Mouse (Mus musculus): ENCODE measurements around the gene Chrm1. TPM values are rescaled to one million over a fixed set of nuclear protein-coding genes. Genes with fewer than 3 reads are reported as not detected.
A peak's percentile ranks its signal among the peaks of the same experiment; 100 is the strongest.

Gene Chrm1
- polyA plus RNA-seq, 1 experiment from 2014 or later: not detected

GRCm38 (mm10) chr19:8710057-8710456 is 46.5 kb downstream of the Chrm1 start:
- Histone ChIP-seq H3K4me3 (no peak overlapping the region), H3K9me3 (replicated peaks) (no peaks in the 10 kb centered on the region), H3K4me2 (0 out of 2 replicates have a peak overlapping the region, but pooled peaks have one; percentile 27), H3K9ac (no peak overlapping the region), H3K36me3 (peaks cover 57% of the 10 kb centered on the region), H3K27ac (ENCODE audit: poor library complexity, severe bottlenecking) (no peak overlapping the region), H3K4me1 (replicated peaks) (peaks cover 22% of the 10 kb centered on the region), H3K27me3 (replicated peaks) (no peaks in the 10 kb centered on the region)
- no peak for ATAC-seq (ENCODE audit: insufficient number of reproducible peaks, low FRiP score)
- WGBS: 96% methylated on average over 2 of the region's 2 CpGs

DNA sequence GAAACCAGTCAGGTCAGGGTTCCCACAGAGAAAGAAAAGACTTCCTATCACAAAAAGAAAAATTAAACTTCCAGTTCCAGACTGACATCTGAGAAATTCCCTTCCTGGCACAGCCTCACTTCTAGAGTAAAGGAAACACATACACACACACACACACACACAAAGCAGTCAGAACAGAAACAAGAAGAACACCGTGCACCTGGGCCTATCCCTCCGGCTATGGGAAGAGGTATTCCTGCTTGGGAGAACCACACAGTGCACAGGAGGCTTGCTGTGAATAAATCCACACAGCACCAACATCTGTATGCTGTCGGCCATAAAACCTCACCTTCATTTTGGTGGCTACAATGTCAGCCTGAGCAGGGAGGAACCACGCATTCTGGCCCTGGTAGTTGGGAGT is 47.9 kb downstream of the Chrm1 start:
- Histone ChIP-seq H3K4me2 (peak overlapping the region; percentile 80), H3K4me3 (peak overlapping the region; percentile 69), H3K4me1 (replicated peaks) (peaks cover 22% of the 10 kb centered on the region), H3K27ac (ENCODE audit: poor library complexity, severe bottlenecking) (peak overlapping the region; percentile 16; the same call in 1 of the 2 replicates), H3K27me3 (replicated peaks) (no peaks in the 10 kb centered on the region), H3K36me3 (peaks cover 54% of the 10 kb centered on the region), H3K9ac (peak overlapping the region; percentile 91), H3K9me3 (replicated peaks) (no peaks in the 10 kb centered on the region)
- no peak for ATAC-seq (ENCODE audit: insufficient number of reproducible peaks, low FRiP score)
- WGBS: 76% methylated on average over 4 of the region's 4 CpGs

DNA sequence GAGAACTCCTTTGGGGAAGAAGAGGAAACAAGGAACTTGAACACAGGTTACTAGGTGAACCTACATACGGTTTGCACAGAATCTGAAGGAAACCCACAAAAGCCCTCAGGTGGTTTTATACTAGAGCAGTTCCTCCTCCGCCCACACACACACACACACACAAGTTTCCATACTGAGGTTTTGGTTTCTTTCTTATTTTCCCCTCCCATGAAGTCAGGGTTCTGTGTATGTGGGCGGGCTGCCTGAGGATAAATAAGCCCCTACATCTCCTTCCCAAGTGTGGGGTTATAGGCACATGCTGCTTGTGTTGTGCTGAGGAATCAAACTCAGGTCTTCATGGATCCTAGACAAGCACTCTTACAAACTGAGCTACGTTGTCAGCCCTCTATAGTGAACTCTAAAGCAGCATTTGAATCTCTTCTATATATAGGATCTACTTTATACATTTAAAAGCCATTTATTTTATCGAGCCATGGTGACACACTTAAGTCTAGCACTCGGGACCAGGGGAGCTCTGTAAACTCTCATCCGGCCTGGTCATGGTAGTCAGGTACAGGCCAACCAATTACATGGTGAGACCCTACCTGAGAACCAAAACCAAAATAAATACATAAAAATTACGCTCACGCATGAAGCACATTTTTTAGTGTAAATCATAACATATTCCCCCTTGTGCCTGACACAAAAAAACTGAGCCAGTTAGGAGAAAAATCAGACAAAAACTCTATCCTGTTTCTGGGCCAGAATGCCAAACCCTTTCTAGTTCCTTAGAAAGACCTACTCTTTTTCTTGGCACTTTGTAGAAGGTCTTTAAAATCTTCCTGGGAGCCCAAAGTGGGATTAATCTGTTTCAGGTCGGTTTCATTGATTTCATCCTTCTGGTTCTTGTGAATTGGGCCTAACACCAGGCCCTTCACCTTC is 48.6 kb downstream of the Chrm1 start:
- Histone ChIP-seq H3K9ac (peak overlapping the region; percentile 91), H3K4me2 (peak overlapping the region; percentile 80), H3K36me3 (peaks cover 48% of the 10 kb centered on the region), H3K27me3 (replicated peaks) (no peaks in the 10 kb centered on the region), H3K4me3 (peak overlapping the region; percentile 69), H3K27ac (ENCODE audit: poor library complexity, severe bottlenecking) (peak overlapping the region; percentile 87), H3K4me1 (replicated peaks) (peaks cover 22% of the 10 kb centered on the region), H3K9me3 (replicated peaks) (no peaks in the 10 kb centered on the region)
- 56% methylated on average over 10 of the region's 10 CpGs for WGBS
- no peak for ATAC-seq (ENCODE audit: insufficient number of reproducible peaks, low FRiP score)

GRCm38 (mm10) chr19:8712870-8713305 is 49.3 kb downstream of the Chrm1 start:
- Histone ChIP-seq H3K4me3 (peak overlapping the region; percentile 69), H3K9ac (peak overlapping the region; percentile 91), H3K4me1 (replicated peaks) (peaks cover 22% of the 10 kb centered on the region), H3K36me3 (peaks cover 41% of the 10 kb centered on the region), H3K4me2 (peak overlapping the region; percentile 80), H3K27me3 (replicated peaks) (no peaks in the 10 kb centered on the region), H3K27ac (ENCODE audit: poor library complexity, severe bottlenecking) (peak overlapping the region; percentile 87), H3K9me3 (replicated peaks) (no peaks in the 10 kb centered on the region)
- ATAC-seq (ENCODE audit: insufficient number of reproducible peaks, low FRiP score): peak; percentile 66
- under 1% methylated on average over 13 of the region's 13 CpGs for WGBS

GRCm38 (mm10) chr19:8713306-8713996 is 49.9 kb downstream of the Chrm1 start:
- under 1% methylated on average over 51 of the region's 51 CpGs for WGBS
- peak; percentile 90 for ATAC-seq (ENCODE audit: insufficient number of reproducible peaks, low FRiP score)

DNA sequence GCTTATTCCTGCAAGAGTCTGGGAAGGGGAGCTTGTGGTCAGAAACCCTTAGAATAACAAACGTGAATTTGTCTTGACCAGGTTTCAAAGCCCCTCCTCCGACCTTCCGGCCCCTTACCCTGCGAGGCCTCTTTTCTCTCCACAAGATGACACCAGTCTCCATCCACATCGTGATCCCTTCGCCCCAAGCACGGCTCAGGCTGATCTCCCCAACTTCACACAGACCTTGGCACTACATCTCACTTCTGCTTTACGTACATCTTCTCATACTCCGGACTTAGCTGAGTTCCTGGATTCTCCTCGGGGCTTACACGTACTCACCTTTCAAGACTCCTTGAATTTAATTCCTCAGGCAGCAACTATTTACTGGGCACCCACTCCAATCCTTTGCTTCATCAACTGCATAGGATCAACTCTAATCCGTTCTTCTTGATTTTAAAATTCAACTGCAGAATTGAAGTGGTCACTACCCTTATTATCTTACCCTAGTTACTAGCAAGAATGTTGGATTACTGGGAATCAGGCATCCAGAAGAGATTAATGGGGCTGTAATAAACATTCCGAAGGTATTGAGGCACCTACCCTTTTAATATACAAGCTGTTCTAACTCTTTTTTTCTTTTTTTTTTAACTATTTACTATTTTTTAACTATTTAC is 50.5 kb downstream of the Chrm1 start:
- 7% methylated on average over 13 of the region's 13 CpGs for WGBS
- peaks cover 22% of the 10 kb centered on the region for H3K4me1 ChIP-seq (replicated peaks)
- peak overlapping the region; percentile 87 for H3K27ac ChIP-seq (ENCODE audit: poor library complexity, severe bottlenecking)
- peak overlapping the region; percentile 91 for H3K9ac ChIP-seq
- peak overlapping the region; percentile 69 for H3K4me3 ChIP-seq
- peaks cover 29% of the 10 kb centered on the region for H3K36me3 ChIP-seq
- ATAC-seq (ENCODE audit: insufficient number of reproducible peaks, low FRiP score): peak; percentile 22; the same call in 1 of the 2 replicates
- no peaks in the 10 kb centered on the region for H3K27me3 ChIP-seq (replicated peaks)
- H3K9me3 ChIP-seq (replicated peaks): no peaks in the 10 kb centered on the region
- H3K4me2 ChIP-seq: peak overlapping the region; percentile 80

More at GRCm38 (mm10) chr19:8713306-8713996, 49.9 kb downstream of the Chrm1 start:
- Histone ChIP-seq H3K27ac (ENCODE audit: poor library complexity, severe bottlenecking) (peak overlapping the region; percentile 87), H3K4me2 (peak overlapping the region; percentile 80), H3K4me1 (replicated peaks) (peaks cover 22% of the 10 kb centered on the region), H3K27me3 (replicated peaks) (no peaks in the 10 kb centered on the region), H3K4me3 (peak overlapping the region; percentile 69), H3K9ac (peak overlapping the region; percentile 91), H3K9me3 (replicated peaks) (no peaks in the 10 kb centered on the region), H3K36me3 (peaks cover 35% of the 10 kb centered on the region)

DNA sequence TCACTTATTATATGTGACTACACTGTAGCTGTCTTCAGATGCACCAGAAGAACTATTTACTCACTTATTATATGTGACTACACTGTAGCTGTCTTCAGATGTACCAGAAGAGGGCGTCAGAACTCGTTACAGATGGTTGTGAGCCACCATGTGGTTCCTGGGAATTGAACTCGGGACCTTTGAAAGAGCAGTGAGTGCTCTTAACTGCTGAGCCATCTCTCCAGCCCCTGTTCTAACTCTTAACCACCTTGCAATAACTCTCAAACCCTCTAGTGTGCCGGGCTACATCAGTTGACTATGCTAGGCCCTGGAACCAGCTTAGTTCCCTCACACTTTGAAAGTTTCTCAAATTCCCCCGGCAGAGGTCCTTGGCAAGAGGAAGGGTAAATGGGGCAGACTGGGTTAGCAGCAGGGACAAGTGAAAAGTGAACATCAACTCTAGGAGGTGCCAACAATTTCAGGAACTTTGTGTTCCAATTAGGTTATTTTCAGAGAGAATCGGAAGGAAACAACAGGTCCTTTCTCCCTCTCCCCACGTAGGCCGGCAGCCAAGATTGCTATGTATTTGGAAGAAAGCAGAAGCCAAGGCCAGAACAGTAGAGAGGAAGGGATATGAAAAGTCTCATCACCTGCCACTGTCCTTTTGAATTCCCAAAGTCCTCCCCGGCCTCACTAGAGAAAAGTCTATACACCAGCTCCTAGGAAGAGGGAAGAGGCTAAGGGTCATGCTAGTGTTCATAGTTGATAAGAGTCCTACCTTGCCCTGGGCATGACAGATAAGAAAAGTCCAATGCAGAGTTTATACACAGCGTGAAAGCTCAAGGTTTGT is 51.3 kb downstream of the Chrm1 start:
- peak; percentile 68 for ATAC-seq (ENCODE audit: insufficient number of reproducible peaks, low FRiP score)
- peaks cover 21% of the 10 kb centered on the region for H3K36me3 ChIP-seq
- H3K27ac ChIP-seq (ENCODE audit: poor library complexity, severe bottlenecking): 0 out of 2 replicates have a peak overlapping the region, but pooled peaks have one; percentile 1
- H3K9ac ChIP-seq: no peak overlapping the region
- peak overlapping the region; percentile 1; the same call in 1 of the 2 replicates for H3K4me2 ChIP-seq
- no peaks in the 10 kb centered on the region for H3K27me3 ChIP-seq (replicated peaks)
- H3K4me3 ChIP-seq: no peak overlapping the region
- WGBS: 69% methylated on average over 10 of the region's 10 CpGs
- peaks cover 22% of the 10 kb centered on the region for H3K4me1 ChIP-seq (replicated peaks)
- H3K9me3 ChIP-seq (replicated peaks): no peaks in the 10 kb centered on the region

DNA sequence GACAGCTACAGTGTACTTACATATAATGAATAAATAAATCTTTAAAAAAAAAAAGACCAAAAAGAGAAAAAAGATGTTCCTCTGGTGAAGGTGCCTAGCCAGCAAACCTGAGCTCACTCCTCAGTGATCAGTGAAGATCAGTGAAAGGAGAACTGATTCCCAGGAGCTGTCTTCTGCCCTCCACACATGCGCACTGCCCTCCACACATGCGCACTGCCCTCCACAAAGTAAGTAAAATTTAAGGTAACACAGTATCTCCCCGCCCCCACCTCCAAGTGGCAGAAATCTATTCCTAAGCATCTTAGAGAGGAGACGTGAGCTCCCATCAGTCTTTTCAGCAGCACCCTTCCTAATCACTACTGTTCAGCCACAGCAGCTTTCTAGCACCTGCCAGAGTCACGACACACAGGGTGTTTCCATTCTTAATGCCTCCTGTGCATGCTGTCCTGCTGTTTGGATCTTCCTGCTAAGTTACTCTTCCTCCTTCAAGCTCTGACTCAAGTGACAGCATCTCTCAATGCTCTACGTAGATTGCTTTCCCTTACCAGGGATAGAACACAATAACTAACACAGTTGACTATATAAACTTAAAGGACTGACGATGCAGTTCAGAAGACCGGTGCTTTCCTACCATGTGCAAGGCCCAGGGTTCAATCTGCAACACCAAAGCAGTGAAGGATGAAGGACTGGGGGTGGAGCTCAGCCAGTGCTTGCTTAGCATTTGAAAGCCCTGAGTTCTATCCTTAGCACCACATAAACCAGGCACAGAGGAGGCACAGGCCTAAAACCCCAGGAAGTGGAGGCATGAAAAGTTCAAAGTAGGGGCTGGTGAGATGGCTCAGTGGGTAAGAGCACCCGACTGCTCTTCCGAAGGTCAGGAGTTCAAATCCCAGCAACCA is 52.5 kb downstream of the Chrm1 start:
- Histone ChIP-seq H3K4me2 (no peak overlapping the region; the same call in 1 of the 2 replicates), H3K36me3 (peaks cover 9% of the 10 kb centered on the region), H3K27me3 (replicated peaks) (no peaks in the 10 kb centered on the region), H3K27ac (ENCODE audit: poor library complexity, severe bottlenecking) (peak overlapping the region; percentile 45), H3K9me3 (replicated peaks) (no peaks in the 10 kb centered on the region), H3K4me1 (replicated peaks) (peaks cover 16% of the 10 kb centered on the region), H3K9ac (peak overlapping the region; percentile 2; the same call in 1 of the 2 replicates), H3K4me3 (no peak overlapping the region)
- WGBS: 68% methylated on average over 10 of the region's 10 CpGs
- ATAC-seq (ENCODE audit: insufficient number of reproducible peaks, low FRiP score): no peak

DNA sequence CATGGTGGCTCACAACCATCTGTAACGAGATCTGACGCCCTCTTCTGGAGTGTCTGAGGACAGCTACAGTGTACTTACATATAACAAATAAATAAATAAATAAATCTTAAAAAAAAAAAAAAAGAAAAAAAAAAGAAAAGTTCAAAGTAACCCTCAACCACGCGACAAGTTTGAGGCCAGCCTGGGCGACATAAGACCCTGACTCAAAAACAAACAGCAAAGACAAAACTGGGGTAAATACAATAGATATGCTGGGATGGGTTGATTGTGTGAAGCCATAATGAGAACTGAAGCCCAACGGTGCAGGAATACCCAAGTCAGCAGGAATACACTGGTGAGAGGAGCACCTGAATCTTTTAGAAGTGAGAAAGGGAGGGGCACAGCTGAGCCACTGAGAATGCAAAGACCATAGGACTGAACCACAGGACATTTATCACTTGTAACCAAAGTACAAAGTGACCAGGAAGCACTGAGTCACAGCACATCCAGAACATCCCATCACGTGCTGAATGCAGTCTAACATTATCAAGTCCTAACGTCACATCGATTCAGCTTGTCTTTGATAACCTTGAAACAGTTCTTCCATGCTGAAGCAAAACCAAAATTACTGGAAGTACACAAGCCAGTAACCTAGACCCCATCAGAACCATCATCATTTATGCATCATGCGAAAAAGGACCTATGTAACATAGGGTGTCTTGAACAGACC is 53.3 kb downstream of the Chrm1 start:
- H3K27me3 ChIP-seq (replicated peaks): no peaks in the 10 kb centered on the region
- no peak overlapping the region for H3K4me3 ChIP-seq
- H3K4me2 ChIP-seq: no peak overlapping the region
- peaks cover 17% of the 10 kb centered on the region for H3K4me1 ChIP-seq (replicated peaks)
- H3K36me3 ChIP-seq: peaks cover 3% of the 10 kb centered on the region; the same call in 1 of the 2 replicates
- H3K27ac ChIP-seq (ENCODE audit: poor library complexity, severe bottlenecking): no peak overlapping the region
- ATAC-seq (ENCODE audit: insufficient number of reproducible peaks, low FRiP score): no peak
- no peak overlapping the region for H3K9ac ChIP-seq
- no peaks in the 10 kb centered on the region for H3K9me3 ChIP-seq (replicated peaks)
- WGBS: 70% methylated on average over 9 of the region's 10 CpGs
